Mouse (Mus musculus) forelimb bud, embryonic 11.5 days (tissue): ENCODE data around the gene Olfr523.
"Not testable (repeated sequence)": the region's sequence is repeated elsewhere in the genome, so short reads cannot be mapped to it uniquely, and the experiment has no call there.

ENCODE experiments used
- DNase-seq: peaks from one replicate; pipeline ENCODE4 v3.0.0-alpha.2; 2012; ENCODE audit warnings: low read depth, low spot score

Olfr523 gene

GRCm38 (mm10) chr7:140172936-140173335 is at the start of gene Olfr523:
Gene Olfr523, plus strand, starts transcription at chr7:140173217.
- DNase-seq, result no peak

GRCm38 (mm10) chr7:140124382-140124781 is 48.6 kb upstream of the Olfr523 start:
- DNase-seq, result no peak

GRCm38 (mm10) chr7:140125278-140126021 is 47.6 kb upstream of the Olfr523 start:
- peak; percentile 78 for DNase-seq

DNA sequence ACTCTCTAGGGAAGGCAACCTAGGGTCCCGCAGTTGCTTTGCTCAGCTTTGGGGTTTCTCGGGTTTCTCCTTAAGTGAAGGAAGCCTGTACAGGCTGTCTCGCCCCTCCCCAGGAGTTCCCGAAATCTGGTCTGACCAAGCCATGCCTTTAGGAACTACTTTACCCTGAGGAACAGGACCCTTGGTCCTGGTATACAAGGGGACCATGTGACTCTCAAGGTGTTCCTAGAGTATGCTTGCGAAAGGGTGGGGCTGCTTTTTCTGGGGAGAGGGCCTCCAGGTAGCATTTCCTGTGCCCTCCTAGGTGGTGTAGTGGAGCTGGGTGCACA is 47.0 kb upstream of the Olfr523 start:
- DNase-seq, result no peak

DNA sequence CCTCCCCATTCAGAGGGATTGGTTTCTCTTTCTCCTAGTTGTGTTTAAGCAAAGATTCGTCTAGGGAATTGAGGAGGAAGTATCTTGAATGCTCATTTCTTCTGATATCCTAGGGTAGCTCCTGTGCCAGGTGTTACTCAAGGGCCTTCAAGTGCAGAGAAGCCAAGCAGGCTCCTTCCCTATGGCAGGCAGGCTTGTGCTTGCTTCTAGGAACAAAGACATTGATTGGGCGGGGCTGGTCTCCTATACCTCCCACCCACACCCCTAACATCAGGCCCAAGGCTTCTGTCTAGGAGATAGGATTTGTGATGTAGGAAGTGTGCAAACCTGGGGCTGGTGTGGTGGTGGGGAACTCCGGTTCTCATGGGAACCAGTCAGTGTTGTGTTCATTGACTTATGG is 46.1 kb upstream of the Olfr523 start:
- DNase-seq, result no peak

DNA sequence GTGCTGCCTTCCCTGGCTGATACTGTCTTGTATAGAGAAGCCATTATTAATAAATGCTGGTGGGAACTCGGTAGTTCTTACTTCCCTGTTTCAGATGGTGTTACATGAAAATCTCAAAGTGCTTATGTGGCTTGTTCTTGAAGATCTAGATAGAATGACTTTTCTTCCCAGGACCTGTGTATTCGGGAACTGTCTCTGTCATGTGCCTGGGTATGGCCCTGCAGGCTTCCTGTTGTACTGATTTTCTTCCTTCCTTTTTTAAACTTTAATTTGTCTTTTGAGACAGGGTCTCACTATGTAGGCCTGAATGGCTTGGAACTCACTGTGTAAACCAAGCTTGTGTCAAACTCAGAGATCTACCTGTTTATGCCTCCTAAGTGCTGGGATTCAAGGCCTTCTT is 45.1 kb upstream of the Olfr523 start:
- no peak for DNase-seq

- DNase-seq, result not testable (repeated sequence)
Observed at GRCm38 (mm10) chr7:140132184-140132583, 40.8 kb upstream of the Olfr523 start.

DNA sequence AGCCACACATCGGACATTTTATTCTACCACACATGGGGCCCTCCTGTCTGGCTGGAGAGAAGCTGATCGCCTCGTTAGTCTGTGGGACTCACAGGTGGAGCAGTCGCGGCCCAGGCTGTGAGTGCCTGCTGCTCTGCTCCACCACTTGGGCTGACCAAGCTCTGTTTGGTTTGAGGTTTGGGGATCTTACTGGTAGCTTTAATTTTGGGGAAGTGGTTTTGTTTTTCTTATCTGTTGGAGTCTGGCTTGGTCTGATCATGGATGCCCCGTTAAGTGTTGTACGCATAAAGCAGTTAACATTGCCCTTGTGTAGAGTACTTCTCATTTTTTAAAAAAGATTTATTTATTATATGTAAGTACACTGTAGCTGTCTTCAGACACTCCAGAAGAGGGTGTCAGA is 39.0 kb upstream of the Olfr523 start:
- not testable (repeated sequence) for DNase-seq

GRCm38 (mm10) chr7:140135106-140135770 is 37.8 kb upstream of the Olfr523 start:
- no peak for DNase-seq

DNA sequence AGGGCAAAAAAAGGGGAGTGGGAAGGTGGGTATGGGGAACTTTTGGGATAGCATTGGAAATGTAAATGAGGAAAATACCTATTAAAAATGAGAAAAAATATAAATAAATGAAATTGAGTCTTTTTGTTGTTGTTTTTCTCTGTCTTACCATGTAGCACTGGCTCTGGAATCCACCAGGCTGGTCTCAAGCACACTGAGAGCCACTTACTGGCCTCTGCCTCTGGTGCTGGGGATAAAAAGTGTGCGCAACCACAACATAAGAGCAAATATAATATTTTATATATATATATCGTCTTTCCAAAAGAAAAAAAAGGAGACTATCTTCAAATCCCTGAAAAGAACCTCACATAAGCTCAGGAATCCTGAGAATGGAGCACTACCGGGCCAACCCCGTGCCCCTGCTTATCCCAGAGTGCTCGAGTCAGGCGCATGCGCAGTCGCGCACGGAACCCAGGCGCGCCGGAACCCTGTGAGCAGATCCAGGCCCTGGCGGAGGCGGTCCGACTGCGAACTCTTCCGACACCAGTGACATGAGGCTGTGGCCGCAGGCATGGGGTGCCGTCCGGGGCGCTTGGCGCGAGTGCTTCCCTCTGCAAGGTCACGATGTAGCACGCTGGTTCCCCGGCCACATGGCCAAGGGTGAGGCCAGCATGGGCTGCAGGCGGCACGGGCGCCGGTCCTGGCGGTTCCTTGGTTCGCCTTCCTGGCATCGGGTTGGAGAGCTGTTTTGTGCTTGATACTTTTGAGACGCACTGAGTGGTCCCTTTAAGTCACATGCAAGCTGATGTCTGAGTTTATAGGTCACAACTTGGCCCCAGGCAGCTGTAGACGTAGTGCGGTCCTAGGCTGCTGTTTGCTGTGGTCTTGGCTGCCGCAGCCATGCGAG is 35.6 kb upstream of the Olfr523 start, which contains the start of gene Mtg1:
Gene Mtg1, plus strand, starts transcription at position 430 of the 886 bp plus-strand sequence.
- DNase-seq, result peak; percentile 95

- no peak for DNase-seq
Observed at GRCm38 (mm10) chr7:140138021-140138310, 35.1 kb upstream of the Olfr523 start.

- peak; percentile 65 for DNase-seq
Observed at GRCm38 (mm10) chr7:140141350-140141749, 31.7 kb upstream of the Olfr523 start.

- DNase-seq, result no peak
Observed at GRCm38 (mm10) chr7:140144550-140144949, 28.5 kb upstream of the Olfr523 start.

DNA sequence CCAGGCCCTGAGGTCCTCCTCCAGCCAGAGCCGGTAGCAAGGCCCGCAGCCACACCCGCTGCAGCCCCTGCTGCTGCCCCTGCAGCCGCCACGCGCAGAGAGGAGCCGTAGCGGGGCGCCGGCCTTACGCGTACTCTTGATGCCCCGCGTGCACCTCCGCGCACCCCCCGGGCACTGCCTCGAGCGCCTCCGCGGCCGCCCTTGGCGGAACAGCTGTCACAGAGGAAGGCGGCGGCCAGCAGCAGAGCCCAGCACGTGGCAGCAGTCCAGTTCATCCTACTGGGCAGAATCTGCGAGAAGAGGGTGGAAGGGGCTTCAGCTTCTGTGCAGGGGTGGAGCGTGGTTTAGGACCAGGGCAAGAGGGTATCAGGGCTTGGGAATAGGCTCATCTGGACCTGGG is 19.6 kb upstream of the Olfr523 start:
- DNase-seq, result peak; percentile 2

DNA sequence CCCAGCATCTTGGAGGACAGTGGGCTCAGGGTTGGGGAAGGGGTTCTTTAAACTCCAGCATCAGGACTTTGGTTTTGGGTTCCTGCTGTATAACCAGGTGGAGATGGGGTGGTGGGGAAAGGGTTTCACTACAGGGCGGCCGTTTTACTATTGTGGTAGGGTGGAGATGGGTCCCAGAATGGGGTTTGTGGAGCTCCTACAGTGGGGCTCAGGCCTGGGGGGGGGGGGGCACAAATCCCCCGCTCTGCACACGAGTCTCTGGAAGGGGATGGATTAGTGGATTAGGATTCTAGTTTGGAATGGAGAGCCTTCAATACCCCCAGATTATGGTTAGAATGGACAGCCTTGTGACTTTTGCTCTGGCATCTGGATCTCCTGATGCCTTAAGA is 19.2 kb upstream of the Olfr523 start:
- DNase-seq, result no peak

DNA sequence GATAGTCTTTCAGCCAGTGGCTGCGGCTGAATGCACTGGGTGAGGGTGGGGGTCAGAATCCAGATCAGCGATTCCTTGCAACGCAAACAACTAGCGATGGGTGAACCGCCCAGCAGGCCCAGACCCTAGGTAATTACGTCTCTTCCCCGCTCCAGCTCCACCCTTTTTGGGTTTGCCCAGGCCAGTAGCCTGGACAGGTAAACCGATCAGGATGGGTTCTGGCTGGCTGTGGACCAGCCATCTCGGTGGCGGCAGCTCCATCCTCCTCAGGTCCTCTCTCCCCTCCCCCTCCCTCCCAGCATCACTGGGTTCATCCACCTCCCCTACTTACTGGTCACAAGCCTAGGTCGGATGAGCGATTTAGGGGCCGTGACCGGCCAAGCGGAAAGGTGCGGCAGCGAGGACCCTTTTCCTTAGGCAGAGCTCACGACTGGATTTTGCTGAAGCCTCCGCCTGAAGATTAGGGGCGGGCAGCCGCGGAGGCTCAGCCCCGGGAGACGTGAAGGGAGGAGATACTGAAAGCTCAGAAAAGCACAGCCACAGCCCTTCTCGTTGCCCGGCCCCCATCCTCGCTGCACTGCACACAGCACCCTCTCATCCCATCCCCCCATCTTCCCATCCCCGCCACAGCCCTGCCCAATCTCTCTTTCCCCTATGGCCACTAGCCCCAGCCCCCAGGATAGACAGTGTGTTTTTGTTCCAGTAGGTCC is 18.6 kb upstream of the Olfr523 start, which contains the start of gene Sprn:
Gene Sprn, minus strand, starts transcription at position 660 of the 710 bp plus-strand sequence.
- DNase-seq, result no peak

DNA sequence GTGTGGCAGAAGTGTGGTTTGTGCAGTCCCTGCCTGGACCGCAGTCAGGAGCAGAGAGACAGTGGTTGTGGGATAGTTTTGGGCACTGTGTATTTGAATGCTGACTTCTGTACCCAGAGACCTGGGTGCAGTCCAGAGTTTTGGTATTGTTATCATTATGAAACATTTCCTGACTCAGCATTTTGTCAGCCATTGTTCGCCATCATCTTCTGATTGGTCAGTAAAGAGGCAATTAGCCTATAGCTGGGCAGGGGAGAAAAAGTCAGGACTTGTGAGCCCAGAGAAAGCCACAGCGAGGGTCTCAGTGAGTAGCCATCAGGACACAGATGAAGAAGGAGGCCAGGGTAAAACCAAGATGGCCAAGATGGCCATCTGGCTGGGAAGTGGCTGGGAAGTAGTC is 12.7 kb upstream of the Olfr523 start:
- no peak for DNase-seq

DNA sequence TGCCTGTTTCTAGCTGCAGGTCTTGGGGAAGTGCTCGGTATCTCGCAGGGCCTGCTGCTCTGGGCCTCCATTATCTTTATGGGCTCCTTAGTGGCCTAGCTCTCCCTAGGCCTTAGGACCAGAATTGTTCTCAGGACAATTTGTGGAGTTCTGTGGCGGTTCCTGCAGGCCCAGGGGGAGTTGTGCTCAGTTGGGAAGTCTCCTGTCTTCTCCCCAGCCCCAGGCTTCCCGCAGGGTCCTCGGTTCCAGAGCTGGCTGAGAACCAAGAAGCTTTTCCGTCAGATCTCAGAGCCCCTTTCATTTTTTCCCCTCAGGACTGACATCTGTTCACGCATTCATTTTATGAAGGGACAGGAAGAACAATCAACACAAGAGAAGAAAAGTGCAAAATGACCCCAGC is 8.4 kb upstream of the Olfr523 start, which contains the start of gene Olfr522:
Gene Olfr522, minus strand, starts transcription at position 101 of the 400 bp plus-strand sequence.
- DNase-seq, result no peak

- DNase-seq, result no peak
Observed at GRCm38 (mm10) chr7:140167950-140168349, 5.1 kb upstream of the Olfr523 start.

DNA sequence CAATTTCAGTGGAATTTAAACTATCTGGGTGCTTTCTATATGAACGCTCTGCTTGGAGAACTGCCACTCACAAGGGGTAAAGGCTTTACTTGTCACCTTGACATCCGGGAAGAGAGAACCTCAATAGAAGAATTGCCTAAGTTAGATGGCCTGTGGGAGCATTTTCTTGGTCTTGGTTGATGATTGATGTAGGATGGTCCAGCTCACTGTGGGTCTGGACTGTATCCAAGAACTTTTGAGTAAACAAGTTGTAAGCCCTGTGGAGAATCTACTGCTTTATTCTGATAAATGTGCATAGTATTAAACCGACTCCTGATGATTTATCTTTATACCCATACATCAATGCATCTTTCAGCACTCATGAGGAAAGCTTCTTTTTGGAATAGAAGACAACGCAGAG is 3.6 kb upstream of the Olfr523 start:
- no peak for DNase-seq

GRCm38 (mm10) chr7:140170863-140171262 is 2.2 kb upstream of the Olfr523 start:
- DNase-seq, result no peak

- no peak for DNase-seq
Observed at GRCm38 (mm10) chr7:140179176-140179575, 6.2 kb downstream of the Olfr523 start.
